Mouse (Mus musculus) heart, postnatal 10 days (tissue): ENCODE measurements around the gene Tmem231. TPM values are rescaled to one million over a fixed set of nuclear protein-coding genes. Genes with fewer than 3 reads are reported as not detected.

Experiments used
- DNase-seq, 2 experiments: peaks; one replicate each; pipeline ENCODE4 v3.0.0; 2021
- intact Hi-C: fragments of 180-260 bp; cut with DNase I; formaldehyde crosslinking; loops from one replicate; pipeline ENCODE4 v1.15.1; 2025
- total RNA-seq, 2 experiments: library from RNA; stranded (reverse); gene quantifications; 2 replicates each; pipeline ENCODE4 v1.2.3; 2021

The Tmem231 gene
- total RNA-seq, 2 experiments from 2014 or later = 1.5 to 2.3 TPM

- intact Hi-C loops = no loop called here
- DNase-seq = no peak
These were observed 23.8 kb downstream of the Tmem231 start, which contains the start of gene Chst5 for GRCm38 (mm10) chr8:111909621-111910450. Gene Chst5 (minus strand): TSS chr8:111910447.

GRCm38 (mm10) chr8:111905500-111906121, 28.1 kb downstream of the Tmem231 start:
- no peak for DNase-seq
- intact Hi-C loops = no loop called here

- DNase-seq = peak; percentile 42 to 48
- intact Hi-C loops = no loop called here
These were observed 31.6 kb downstream of the Tmem231 start for GRCm38 (mm10) chr8:111902080-111902479.

GRCm38 (mm10) chr8:111898586-111898985, 35.1 kb downstream of the Tmem231 start:
- intact Hi-C loops = no loop called here
- no peak for DNase-seq

- no peak for DNase-seq
- intact Hi-C loops = no loop called here
These were observed 38.7 kb downstream of the Tmem231 start for GRCm38 (mm10) chr8:111894955-111895354.

GRCm38 (mm10) chr8:111892615-111893014, 41.1 kb downstream of the Tmem231 start:
- DNase-seq = no peak
- intact Hi-C loops = no loop called here

- intact Hi-C loops = no loop called here
- no peak for DNase-seq
These were observed 41.7 kb downstream of the Tmem231 start for GRCm38 (mm10) chr8:111891983-111892382.

- no peak for DNase-seq
- intact Hi-C loops = no loop called here
These were observed 42.8 kb downstream of the Tmem231 start for GRCm38 (mm10) chr8:111890911-111891303.

GRCm38 (mm10) chr8:111889931-111890910, 43.5 kb downstream of the Tmem231 start:
- intact Hi-C loops = no loop called here
- no peak for DNase-seq

GRCm38 (mm10) chr8:111888091-111888650, 45.5 kb downstream of the Tmem231 start:
- intact Hi-C loops = no loop called here
- no peak for DNase-seq

GRCm38 (mm10) chr8:111887479-111887878, 46.2 kb downstream of the Tmem231 start:
- intact Hi-C loops = no loop called here
- DNase-seq = no peak

- intact Hi-C loops = no loop called here
- no peak for DNase-seq
These were observed 50.1 kb downstream of the Tmem231 start for GRCm38 (mm10) chr8:111883615-111884014.

GRCm38 (mm10) chr8:111881591-111881990, 52.1 kb downstream of the Tmem231 start:
- peak; percentile 45 to 74 for DNase-seq
- intact Hi-C loops = loop anchor here (1.0 to 2.0 kb wide), 3 partner anchors 41 to 153 kb away; no protein-coding TSS in a partner anchor

GRCm38 (mm10) chr8:111877711-111878110, 56.0 kb downstream of the Tmem231 start:
- DNase-seq = no peak
- intact Hi-C loops = no loop called here

GRCm38 (mm10) chr8:111876355-111876948, 57.2 kb downstream of the Tmem231 start, which contains the start of gene Tmem170:
Gene Tmem170 (minus strand): TSS chr8:111876750.
- DNase-seq = peak; percentile 97 to 98
- intact Hi-C loops = no loop called here

- intact Hi-C loops = no loop called here
- DNase-seq = peak; percentile 11 to 23
These were observed 57.9 kb downstream of the Tmem231 start for GRCm38 (mm10) chr8:111875758-111876157.

GRCm38 (mm10) chr8:111871278-111871677, 62.4 kb downstream of the Tmem231 start:
- DNase-seq = no peak
- intact Hi-C loops = no loop called here

GRCm38 (mm10) chr8:111870379-111870778, 63.3 kb downstream of the Tmem231 start:
- intact Hi-C loops = no loop called here
- no peak for DNase-seq

- DNase-seq = no peak
- intact Hi-C loops = no loop called here
These were observed 65.0 kb downstream of the Tmem231 start for GRCm38 (mm10) chr8:111868664-111869063.

- intact Hi-C loops = no loop called here
- DNase-seq = no peak
These were observed 67.8 kb downstream of the Tmem231 start for GRCm38 (mm10) chr8:111865857-111866256.
